Mouse (Mus musculus): ENCODE data around the gene Slc16a13.

The Slc16a13 gene

DNA sequence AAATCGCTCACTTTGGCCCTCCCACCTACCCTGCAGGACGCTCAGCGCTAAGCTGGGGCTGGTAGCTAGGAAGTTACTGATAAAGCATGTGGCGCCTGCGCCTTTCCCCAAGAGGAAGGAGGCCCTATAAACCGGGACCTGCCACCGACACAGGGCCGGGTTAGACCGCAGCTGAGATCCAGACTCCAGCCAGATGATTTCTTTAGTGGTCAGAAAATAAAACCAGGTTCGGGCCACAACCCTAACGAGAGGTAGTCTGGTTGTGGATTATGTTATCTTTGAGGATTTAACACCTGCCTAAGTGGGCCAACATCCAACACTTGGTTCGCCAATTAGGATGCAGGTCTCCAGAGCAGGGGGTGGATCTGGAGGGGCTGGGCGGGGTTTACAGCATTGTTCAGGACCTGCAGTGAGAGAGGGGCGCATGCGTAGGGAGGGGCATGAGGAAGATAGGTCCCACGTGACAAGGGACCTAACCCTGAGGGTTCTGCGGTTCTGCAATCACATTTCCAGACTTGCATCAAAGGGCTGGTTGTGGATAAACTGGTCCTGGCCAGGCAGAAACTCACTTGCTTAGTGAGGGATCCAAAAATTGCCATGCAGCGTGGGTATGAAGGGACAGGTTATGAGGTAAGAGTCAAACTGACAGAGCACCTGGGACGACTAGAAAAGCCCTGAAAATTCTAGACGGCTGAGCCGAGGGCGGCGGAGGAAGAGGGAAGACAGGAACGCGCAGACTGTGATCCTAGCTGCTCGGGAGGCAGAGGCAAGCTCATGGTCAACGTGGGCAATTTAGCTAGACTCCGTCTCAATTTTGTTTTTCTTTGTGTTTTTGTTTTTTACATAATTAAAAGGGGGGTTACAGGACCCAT, at the start of gene Slc16a13:
TSS of gene Slc16a13 (minus strand) at position 334 of the 872 bp plus-strand sequence.
- DNase-seq, result peak; percentile 81 to 90

DNA sequence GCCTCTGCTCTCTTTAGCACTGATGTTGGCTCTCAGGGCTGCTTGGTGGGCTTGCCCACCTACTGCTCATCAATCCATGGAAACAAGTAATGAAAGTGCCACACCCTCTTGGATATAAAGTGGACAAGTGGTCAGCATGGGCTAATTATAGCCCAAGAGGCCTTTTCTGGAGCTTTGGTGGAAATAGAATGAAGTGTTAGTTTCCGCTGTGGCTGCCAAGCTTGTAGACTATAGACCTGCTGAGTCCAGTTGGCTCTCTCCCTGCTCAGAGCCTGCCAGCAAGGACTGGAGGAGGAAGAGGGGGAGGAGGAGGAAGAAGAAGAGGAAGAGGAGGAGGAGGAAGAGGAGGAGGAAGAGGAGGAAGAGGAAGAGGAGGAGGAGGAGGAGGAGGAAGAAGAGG, 45.5 kb upstream of the Slc16a13 start:
- DNase-seq, result no peak

DNA sequence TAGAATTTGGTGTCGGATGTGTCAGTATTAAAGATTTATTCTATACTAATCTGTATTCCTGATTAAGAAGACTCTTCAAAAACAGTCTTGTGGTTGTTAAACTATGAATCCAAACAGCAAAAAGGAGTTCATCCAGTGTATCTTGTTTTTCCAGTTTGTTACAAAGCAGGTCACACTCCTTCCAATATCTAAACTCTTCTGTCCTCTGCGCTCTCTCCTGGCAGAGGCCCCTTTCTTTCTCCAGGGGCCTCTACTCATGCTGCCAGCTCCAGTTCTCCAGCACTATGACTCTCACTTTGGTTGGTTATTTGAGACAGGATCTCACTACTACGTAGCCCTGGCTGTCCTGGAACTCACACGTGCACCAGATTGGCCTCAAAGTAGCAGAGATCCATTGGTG, 45.0 kb upstream of the Slc16a13 start:
- DNase-seq, result no peak

DNA sequence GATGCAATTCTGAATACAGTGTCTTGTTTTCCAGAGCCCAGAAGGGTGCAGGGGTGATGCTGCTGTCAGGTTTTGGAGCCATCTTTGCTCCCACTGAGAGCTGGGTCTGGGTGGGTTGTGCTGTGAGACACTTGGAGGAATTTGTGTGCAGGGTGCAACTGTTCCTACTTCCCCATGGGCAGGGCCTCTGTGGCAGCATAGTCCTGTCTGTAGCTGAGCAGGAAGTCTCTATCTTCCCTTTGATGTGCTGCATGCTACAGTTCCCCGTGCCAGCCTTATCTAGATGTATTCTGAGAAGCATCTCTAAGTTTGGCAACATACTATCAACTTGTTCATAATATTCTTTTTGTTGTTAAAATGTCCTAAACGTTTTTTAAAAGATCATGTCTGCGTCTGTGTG, 44.4 kb upstream of the Slc16a13 start:
- peak; percentile 35 to 58 for DNase-seq

DNA sequence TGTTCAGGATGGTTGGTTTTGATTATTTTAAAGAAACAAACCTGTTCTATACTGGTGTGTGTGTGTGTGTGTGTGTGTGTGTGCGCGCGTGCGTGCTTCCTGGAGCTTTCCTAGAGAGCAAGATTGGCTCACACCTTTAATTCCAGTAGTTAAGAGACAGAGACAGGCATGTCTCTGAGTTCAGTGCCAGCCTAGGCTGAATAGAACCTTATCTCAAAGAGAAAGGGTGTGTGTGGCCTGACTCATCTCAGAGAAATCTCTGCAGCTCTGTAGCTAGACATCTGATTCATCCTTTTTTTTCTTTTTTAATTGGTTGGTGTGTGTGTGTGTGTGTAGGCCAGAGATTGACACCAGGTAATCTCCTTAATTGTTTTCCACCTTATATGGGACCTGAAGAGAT, 38.2 kb upstream of the Slc16a13 start:
- DNase-seq, result no peak

DNA sequence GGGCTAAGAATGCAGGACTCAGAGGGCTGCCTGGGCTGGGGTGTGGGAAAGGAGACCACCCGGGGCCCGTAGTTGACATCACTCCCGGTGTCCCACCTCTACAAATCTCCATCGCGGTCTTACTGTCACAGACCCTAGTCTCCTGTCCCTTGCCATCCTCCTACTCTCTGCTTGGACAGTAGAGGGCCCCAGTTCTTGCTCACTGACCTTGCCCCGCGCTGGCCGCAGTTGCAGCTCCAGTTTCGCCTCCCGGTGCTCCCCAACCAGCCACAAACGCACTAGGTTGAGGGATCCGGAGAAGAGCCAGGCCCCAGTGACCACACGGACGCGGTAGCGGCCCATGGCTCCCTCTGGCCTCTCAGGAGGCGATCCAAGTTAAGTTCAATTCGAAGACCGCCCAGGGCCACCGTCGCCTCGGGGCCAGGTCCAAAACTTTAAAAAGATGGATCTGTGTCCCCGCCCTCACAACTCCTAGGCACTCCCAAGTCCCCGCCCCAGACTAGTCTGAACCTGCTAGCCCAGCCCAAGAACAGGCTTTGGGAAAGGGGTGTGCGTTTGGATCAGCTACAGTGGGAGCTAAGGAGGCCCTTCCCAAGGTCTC, 34.2 kb upstream of the Slc16a13 start, which contains the start of gene Alox12:
TSS of gene Alox12 (minus strand) at position 423 of the 601 bp plus-strand sequence.
- peak in 1 of 2 experiments; percentile 9 for DNase-seq

DNA sequence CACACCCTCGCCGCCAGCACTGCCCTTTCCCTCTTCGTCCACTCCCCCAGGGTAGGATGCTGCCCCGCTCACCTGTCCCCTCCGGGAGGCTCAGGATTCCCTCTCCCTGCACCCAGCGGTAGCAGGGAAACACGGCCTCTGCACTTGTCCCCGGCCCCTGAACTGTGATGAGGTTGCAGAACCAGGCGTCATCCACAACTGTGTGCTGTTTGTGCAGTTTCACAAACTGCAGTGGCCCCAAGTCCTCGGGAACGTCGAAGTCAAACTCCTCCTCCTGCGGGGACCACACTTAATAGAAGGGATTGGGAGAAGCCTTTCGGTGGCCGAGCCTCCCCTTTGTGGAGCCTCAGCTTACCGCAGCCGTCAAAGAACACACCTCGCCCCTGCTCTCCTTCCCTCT, 33.5 kb upstream of the Slc16a13 start:
- no peak for DNase-seq

DNA sequence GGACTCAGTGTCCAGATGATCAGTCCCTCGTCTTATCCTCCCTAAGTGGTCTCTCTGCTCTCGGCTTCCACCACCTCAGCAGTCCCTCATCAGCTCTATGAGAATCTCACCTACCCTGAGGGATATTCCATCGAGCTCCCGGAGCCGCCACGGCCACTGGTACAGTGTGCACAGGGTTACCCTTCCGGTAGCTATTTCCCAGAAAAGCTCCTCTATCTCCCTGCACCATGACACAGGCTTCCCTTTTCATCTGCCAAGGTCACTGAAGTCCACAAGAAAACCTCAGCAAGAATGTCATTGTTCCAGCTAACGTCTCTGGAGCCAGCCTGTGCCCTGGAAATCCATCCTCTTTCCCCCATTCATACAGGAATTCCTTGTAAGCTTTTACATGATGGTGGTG, 31.0 kb upstream of the Slc16a13 start:
- no peak for DNase-seq

DNA sequence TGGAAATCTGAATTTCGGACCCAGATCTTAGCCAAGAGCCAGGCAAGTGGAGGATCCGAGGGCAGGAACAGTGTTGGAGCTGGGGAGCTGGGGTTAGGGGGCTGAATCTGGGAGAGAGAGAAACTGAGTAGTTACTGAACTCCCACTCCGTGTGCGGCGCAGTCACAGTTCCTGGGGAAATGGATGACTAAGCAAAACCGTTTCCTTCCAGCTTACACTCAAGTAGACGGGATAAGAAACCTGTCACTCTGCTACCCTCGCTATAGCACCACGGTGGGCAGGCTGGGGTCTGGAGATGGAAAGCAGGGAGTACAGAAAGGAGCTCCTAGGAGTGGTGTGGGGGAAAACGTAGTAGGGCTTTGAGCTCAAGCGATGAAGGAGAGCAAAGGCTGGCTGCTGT, 29.3 kb upstream of the Slc16a13 start:
- DNase-seq, result no peak

DNA sequence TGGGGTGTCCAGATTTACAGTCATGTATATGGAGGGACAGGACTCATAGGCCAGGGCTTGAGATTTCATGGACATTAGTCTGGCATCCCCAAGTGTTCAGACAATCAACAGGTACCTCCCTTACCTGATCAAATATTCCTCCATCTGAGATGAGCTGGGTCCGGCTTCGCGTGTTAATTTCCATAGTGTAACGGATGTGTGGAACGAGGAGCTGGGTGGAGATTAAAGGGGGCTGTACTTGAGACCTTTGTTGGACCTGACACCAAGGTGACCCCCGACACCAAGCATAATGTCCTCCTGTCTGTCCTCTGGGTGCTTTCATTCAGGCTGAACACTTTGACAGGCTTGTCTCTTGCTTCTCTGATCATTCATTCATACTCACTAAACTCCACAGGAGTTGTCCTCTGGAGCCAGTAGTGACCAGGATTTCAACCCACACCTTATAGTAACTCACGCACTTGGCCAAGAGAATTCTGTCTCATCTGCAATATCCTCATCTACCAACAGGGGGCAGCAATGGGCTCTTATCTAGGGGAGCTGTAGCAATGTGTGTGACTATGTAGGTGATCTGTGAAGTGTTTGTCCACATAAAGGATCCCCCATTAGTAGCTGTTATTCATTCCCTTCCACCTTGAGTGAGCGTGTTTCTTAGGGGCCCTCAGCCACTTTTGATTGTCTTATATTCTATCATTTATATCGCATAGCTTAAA, 26.4 kb upstream of the Slc16a13 start:
- peak in 1 of 2 experiments; percentile 55 for DNase-seq

DNA sequence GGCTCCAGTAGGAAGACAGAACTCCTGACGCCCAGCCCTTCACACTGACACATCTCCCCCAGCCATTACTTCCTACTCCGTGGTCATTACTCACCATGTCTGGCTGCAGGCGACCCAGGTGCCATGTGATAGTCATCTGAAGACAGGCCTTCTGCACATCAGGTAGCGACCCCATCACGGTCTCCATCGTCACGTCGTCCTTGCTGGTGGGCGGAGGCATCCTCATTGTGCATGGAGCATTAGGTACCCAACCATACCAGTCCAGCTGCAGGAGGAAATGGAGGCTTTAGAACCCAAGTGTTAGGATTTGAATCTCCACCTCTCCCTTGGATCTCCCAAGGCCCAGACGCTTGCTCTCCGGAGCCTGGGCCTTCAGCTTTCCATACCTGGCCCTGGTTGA, 21.7 kb upstream of the Slc16a13 start:
- DNase-seq, result no peak

DNA sequence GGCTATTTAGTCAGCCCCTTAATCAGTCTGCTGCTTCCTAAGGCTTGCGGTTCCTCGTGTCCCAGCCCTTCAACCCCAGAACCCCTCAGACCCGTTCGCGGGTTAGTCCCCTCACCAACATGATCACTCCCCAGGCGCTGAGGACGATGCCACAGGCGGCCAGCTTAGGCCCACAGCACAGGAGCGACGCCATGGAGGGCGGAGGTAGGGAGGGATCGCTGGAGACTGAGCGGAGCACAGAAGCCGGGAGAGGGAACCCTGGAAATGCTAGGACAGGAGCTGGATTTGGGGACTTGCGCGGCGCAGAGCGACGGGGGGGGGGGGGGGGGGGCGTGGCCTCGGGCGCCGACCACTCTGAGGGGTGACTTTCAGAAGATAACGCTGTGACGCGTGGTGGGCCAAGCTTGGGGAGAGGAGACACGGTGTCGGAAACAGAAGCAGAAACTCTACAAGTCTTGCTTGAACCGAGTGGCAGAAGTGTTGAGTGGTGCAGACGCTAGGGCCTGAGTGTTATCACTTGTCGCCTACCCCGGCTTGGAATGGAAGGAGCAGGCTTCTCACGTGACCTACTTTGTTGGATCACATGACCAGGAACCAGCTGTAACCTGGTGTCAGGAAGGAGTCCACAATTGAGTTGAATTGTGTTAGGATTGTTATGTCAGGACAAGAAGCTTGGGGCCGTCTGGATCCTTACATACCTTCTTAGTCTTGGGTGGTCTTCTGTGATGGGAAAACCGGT, 18.8 kb upstream of the Slc16a13 start, which contains the start of the genes Gm21988 and Rnasek:
TSS of gene Gm21988 (minus strand) at position 290 of the 739 bp plus-strand sequence.
TSS of gene Rnasek (minus strand) at position 302 of the 739 bp plus-strand sequence.
- DNase-seq, result peak; percentile 49 to 68

DNA sequence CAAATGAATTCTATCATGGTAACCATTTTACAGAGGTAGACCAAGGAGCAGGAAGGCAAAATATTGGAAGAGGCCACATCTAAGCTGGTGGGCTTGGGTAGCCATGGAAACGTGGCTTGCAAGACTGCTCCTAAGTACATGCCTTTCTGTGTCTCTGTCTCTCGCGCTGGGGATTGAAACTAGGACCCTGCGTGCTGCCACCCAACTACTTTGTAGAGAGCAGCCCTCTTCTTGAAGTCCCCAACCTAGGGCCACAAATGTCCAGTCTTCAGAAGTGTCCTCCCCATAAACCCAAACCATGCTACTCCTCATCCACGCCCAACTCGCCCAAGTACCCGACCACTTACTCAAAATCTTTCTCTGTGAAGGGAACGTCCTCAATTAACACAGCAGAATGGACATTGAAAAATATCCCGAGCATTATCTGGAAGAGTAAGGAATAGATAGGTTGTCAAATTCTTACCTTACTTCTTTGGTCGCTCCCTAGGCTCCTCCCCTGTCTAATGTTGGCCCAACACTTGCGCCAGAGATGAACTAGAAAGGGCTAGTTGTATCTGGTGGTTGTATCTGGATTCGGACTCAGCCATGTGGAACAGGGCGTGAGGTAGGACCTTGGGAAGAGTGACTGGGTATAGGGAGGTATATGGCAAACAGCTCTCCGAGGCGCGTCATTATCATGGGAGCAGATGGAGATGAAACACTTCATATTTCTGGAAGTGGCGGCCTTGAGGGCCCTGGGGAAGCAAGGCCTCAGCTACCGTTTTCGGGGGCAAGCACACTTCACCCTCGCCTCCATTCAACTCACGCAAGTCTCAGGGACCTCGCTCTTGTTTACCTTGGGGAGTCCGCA, 18.0 kb upstream of the Slc16a13 start:
- DNase-seq, result no peak

DNA sequence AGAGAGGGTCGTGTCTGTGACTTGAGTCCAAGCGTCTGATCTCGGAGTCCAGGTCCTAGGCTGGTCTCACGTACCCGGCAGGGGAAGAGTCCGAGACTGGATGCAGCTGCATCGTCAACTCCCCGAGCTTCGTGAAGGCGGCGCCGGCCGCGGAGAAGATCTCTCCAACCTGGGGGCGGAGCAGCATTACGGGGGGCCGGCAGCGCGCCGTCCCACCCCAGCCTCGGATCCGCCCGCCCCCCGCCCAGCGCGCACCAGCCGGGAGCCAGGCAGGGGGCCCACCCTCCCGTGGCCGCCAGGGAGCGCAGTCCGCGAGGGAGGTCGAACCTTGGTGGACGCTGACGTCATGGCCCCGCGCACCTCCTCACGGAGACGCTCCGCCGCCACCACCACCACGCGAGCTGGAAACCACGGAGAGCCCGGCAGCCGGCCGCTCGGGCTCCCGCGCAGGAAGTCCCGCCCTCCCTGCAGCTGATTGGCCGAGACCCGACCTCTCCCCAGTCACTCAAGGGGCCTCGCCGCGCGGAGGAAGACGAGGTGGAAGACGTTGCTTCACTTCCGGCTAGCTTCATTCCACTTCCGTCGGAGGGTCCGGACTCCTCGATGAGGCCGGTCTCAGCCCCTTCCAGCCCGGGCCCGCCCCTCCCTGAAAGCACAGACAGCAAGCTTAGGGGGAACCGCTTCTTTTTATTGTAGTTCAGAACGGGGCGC, 16.7 kb upstream of the Slc16a13 start, which contains the start of gene 0610010K14Rik:
TSS of gene 0610010K14Rik (minus strand) at position 458 of the 711 bp plus-strand sequence.
- peak; percentile 96 for DNase-seq

DNA sequence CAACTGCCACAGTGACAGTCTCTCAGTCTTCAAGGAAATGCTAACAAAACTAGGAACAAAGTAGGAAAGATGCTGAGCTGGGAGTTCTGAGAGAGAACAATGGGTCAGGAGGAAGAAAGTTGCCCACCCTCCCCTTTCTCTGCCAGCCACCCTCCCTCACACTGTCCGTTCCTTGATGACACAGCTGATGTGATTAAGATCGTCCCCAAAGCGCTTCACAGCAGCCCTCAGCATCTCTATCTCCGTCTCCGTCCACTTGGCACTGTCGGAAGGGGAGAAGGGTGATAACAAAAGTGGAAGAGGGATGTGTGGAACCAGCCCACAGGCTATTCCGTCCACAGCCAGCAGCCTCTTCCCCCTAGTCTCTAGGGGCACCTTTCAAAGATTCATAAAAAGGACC, 15.9 kb upstream of the Slc16a13 start:
- no peak for DNase-seq

DNA sequence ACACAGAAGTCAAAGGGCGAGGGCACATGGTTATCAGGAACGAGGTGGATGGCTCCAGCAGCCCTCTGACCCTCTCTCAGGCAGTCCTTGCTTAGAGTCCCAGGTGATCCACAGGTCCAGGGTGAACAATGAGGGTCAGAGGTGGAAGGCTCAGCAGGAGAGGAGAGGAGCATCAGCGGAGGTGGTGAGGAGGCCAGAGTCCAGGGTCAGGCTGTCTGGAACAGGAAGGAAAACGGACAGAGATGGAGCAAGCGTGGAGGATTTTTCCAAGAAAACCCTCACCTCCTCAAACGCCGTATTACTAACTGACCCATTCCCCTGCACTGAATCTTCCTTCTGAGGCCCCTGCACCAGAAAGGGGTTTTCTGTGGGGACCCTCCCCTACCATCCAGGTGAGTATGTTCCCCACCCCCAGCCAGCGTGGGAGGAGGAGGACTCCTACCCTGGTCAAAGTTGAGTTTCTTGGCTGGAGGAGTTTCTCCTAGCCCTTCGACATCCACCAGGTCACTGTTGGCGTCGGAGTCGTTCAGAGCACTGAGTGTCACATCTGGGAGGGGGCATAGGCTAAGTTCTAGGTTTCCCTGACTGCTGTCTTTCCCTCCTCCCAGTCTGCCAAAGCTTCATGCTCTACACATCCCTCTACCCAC, 14.5 kb upstream of the Slc16a13 start:
- DNase-seq, result no peak

DNA sequence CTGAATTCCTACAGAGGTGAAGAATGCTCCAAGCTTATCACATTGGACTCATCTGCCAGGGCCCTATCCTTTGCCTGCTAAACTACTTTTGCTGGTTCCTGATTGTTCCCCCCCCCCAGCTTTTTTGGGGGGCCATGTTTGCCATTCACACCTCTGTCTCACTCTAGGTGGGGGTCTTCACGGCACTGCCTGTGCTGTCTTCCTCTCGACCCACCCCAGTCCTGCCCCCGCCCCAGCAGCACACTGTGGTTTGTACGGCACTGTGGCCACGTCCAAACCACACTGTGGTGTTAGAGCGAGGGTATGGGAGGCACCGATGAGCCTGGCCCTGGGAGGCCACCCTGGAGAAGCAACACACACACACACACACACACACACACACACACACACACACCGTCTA, 13.6 kb upstream of the Slc16a13 start:
- no peak for DNase-seq

DNA sequence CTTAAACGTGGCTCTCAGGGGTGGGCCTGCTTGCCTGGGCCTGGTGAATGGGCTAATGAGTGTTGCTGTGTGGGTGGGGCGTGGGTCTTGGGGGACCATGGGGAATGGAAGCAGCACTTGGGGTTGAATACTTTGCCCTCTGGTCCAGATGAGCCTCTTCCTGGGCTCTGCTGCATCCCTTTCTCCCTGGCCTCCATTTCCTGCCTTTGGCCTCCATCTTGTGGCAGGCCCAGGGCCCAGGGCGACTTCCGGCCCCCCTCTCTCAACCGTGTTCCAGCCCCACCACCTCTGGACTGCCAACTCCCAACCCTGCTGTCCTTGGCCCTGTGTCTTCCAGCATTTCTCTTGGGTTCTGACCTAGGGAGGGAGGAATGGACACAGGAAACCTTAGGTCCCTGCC, 13.2 kb upstream of the Slc16a13 start:
- no peak for DNase-seq

DNA sequence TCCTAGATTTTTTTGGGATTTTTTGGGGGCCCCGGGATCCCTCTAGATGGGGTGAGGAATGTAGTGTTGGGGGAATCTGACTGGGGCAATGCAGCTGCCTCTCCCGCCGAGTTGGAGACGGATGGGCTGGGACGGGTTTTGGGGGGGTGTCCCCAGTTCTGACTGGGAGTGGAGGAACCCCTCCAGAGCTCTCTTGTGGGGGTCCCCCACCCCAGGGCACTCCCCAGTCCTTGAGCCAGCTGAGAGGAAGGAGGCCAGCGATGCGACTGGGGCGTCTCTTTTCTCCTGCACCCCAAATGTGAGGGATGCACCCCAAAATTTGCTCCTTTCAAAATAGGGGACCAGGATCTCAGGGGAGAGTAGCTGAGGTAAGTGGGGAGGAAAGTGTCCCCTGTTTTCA, 12.2 kb upstream of the Slc16a13 start:
- no peak for DNase-seq

DNA sequence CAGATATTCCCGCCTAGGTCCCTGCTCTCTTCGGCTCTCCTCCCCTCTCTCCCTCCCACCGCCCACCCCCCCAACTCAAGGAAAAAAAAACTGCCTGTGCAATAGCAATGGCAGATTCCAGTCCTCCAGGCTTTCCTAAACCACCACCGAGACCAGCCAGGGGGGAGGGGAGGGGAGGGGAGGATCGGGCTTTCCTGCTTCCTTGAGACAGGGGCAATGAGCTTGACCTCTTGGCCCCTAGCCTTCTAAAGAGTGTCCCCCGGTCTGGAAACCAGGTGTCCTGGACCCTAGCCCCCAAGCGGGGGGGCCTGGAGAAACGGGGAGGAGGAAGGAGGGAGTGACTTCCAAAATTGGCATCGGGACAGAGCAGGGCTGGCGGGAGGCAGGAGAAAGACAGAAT, 11.7 kb upstream of the Slc16a13 start:
- DNase-seq, result no peak

Measured in thymus, adult 18-20 months (tissue).